Mouse (Mus musculus): ENCODE measurements around the gene Mfsd11.
A peak's percentile ranks its signal among the peaks of the same experiment; 100 is the strongest.
"Not testable (repeated sequence)": the region's sequence is repeated elsewhere in the genome, so short reads cannot be mapped to it uniquely, and the experiment has no call there.

Gene Mfsd11

DNA sequence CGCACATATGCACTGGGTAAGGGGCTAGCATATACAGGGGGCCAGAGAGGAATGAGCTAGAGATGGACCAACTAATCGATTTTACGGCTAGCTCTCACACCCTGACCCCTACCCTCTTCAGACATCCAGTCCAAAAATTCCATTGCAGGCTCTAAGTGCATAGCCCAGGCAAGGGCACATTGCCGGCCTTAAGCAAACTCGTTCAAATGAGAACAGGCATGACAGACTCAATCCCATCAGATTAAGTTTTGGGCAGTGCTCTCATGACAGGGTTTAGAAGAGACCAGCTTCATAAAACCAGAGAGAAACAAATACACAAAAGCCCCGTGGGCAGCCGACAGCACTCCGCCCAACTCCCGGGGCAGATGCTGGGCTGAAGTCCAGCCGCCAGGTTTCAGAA is 30.0 kb upstream of the Mfsd11 start:
- no peak for DNase-seq

DNA sequence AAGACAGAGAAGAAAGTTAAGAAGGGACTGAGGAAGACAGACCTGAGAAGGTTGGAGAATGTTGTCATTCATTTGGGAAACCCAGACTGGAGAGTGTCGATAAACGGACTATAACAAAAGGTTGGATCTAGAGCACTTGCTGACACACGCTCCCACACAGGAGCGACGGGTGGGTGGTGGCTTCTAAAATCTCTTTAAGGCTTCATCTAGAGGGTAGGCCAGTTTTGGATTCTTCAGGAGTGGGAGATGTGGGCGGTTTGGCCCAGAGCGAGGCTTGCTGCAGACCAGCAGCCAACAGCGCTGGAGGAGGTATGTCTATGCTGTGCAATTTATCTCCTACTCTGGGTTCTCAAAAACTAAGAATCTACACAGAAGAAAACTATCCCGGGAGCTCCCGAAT is 29.6 kb upstream of the Mfsd11 start:
- no peak for DNase-seq

DNA sequence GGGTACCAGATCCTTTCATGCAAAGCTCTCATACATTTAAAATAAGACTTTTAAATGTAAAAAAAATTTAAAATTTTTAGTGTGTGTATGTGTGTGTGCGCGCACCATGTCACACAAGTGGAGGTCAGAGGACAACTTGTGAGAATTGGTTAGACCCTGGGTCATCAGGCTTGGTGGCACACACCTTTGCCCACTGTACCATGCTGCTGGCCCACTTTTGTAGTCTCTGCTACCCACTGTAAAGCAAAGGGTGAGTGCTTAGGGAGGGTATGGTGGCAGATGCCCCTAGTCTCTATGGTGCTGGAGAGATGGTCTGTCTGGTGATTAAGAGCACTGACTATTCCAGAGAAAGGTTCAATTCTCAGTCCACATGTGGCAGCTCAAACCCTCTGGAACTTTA is 29.0 kb upstream of the Mfsd11 start:
- DNase-seq = no peak

DNA sequence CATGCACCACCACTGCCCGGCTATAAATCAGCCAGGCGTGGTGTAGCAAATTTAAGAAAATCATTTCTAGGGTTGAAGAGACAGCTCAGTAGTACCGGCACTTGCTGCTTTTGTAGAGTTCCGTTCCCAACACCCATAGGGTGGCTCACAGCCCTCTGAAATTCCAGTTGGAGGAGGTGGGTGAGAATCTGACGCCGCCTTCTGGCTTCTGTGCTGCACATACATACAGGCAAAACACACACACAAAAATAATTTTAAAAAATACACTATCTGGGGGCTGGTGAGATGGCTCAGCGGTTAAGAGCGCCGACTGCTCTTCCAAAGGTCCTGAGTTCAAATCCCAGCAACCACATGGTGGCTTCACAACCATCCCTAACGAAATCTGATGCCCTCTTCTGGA is 28.4 kb upstream of the Mfsd11 start:
- DNase-seq = not testable (repeated sequence)

DNA sequence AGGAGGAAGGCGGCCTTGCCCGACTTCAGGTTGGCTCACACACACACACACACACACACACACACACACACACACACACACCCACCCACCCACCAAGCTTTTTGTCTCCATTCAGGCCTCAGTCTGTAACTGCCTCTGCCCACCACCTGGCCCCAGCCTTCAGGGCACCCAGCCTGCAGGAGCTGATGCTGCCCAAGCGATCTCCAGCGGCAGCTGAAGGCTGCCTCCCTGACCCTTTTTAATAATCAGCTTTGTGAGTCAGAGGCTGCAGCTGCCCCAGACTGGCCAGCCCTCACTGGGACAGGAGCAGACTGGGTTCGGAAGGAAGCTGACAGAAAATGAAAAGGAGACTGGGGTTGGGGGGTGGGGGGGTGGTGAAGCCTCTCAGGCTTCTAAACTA is 27.0 kb upstream of the Mfsd11 start:
- DNase-seq = no peak

DNA sequence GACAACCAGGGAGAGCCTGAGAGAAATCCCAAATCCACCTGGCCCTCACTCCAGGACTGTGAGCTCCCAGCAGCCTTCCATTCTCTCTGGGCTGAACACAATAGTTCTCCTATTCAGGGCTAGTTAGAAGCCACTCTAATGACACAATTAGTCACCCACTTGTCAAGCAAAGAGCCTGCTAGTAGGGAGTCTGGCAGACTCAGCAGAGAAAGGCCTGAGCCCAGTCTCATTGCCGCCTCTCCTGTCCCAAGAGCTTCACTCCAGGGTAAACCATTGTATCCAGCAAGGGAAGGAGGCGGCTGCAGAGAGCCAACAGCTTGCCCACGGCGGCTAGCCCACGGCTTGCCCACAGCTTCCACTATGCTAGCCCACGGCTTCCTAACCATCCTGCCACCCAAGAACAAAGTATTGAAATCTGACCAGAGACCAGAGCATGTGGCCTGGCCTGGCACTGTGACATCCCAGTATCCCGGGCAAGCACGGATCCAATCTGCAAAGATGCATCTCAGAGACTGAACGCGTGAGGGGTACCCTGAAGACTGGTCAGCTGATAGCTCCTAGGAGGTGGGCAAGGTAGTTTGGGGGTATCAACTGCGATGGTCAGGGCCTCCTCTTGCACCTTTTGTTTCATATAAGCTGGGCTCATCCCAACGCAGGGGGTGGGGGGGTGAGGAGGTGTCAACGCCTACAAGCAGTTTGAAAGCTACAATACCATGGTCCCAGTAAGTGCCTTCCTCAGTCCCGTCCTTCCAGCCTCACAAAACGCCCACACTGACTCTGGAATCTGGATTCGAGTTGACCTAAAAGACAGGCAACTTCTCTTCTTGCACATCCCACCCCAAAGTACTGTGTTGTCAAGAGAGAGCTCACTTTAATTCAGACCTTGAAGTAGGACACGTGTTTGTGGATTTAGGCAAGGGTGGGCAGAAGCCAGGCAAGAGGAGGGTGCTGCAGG is 25.4 kb upstream of the Mfsd11 start:
- DNase-seq = no peak

DNA sequence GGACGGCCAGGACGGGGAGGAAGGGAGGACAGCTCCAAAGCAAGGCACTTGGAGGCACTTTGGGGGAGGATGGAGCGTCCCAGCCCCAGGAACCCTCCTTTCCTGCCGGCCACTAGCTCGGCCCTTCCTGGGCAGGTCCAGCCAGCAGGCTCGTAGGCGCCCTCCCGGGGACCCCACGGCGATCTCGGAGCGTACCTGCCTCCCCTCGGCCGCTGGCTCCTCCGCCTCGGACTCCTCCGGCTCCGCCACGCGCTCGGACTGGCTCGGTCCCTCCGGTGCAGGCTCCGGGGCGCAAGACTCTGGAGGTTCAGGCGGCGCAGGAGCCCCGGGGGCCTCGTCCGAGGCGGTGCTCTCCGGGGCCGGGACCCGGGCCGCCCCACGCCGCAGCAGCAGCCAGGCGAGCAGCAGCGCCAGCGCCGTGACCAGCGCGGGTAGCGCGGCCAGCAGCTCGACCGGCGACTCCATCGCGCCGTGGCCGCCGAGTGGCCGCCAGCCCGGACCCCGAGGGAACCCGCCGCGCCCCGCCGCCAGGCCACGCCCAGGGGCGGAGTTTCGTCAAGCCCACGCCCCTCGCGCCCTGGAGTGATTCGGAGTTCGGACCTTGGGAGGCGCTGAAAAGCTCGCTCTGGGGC is 24.6 kb upstream of the Mfsd11 start, which contains the start of gene Mxra7:
Gene Mxra7 (minus strand): TSS at position 513 of the 632 bp plus-strand sequence.
- DNase-seq = peak; percentile 66

DNA sequence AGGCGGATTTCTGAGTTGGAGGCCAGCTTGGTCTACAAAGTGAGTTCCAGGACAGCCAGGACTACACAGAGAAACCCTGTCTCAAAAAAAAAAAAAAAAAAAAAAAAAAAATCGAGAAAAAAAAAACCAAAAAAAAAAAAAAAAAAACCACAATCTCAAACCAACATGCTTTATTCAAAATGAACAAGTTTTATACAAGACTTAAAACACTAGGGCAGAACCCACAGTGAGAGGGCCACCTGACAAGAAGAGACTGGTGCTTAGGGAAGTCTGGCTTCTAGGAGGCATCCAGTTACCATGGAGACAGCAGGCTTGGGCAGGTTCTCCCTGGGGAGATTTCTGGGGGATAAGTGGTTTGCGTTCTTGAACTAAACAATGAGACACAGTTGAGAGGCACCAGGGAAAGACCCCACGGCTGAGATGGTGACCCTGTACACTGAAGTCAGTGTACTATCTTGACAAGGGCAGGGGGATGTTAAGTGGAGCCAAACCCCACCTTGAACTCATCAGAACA is 20.0 kb upstream of the Mfsd11 start:
- no peak for DNase-seq

DNA sequence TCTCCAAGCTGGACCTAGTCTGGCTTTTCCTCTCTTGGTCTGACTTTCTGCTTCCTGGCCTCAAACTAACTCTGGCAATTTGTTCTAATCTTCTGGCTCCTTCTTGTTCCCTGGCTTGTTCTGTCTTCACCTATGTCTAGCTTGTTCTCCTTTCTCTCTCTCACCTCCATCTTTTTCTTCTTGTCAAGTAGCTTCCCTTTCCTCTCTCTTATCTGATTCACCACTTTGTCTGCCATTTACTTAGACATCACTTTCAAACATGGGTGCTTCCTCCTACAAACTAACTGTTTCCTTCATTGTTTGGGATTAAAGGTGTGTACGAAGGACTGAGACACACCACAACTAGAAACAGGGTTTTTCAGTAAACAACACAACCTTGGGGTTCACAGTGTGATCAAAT is 17.3 kb upstream of the Mfsd11 start:
- DNase-seq = no peak

DNA sequence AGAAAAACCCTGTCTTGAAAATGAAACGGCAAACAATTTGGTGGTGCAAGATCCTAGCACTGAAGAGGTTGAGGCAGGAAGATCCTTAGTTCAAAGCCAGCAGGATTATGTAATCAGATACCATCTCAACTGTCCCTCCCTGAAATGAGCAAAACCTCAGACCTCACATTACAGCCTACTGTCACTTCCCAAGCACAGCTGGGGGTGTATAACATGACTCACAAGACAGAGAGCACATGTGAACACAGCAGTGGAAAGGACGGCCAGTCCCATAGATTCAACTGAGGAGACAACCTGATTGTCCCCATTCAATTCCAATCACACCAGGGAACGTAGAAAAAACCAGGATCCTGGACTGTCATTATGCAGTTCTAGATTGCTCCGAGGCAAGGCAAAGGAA is 16.0 kb upstream of the Mfsd11 start:
- no peak for DNase-seq

DNA sequence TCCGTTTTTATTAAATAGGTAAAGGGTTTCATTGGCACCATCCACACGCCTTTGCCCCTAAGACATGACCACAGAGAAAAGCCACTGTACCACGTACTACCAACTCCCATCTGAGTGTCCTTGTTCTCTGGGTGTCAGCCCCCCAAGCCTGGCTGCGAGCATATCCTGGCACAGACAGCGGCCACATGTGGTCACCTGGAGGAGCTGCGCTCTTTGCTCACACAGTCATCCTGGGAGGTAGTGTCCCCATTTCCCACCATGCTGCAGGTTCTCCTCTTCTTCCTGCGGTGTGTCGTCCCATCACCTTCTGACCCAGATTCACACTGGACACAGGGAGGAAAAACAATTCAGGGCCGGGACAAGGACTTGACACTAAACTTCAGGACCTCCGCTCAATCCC is 14.8 kb upstream of the Mfsd11 start:
- no peak for DNase-seq

DNA sequence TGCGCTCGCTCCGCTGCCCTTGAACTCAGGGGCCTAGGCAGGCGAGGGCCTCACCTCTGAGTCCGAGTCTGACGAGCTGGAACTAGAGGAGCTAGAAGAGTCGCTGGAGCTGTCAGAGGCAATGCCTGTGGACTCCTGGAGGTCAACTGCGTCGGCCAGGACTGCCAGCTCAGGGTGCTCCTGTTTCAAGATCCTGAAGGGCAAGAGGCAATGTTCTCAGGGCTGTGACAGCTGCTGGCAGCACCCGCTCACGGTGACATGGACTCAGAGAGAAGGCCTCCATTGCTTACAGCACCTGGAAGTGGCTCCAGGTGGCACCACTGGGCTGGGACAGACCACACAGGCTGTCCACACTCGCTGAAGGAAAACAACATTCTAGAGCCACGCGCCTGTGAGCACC is 13.3 kb upstream of the Mfsd11 start:
- no peak for DNase-seq

DNA sequence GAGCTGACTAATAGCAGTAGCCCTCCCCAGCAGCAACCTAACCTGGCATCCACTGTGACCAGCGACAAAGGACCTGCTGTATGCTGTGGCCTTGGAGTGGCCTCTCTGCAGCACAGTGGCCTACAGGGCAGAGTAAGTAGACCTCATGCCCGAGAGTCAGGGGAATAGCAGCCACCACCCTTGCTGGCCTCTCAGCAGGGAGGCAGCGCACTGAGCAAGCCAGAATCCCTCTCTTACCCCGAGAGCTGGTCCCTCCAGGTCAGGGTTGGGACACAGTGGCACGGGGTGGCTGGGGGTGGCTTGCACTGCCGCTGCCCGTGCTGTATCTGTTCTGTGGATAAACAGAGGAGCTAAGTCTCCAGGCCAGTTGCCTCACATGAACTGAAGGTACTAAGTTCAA is 12.6 kb upstream of the Mfsd11 start:
- no peak for DNase-seq

DNA sequence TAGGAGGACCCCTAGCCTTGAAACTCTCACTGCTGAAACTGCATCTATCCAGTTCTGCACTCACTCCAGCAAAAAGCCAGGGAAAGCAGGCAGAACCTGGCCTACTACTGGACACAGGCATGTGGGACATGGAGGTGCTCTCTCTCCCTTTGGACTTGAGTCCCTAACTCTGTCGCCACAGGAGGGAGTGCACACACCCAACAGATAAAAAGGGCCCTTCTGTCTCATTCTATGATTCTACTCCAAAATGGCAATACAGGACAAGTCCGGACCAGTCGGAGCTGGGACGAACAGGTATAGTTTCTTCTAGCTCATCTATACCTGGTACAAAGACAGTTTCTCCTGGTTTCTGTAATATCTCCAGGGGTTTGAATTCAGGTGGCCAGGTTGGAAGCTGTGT is 11.5 kb upstream of the Mfsd11 start:
- DNase-seq = no peak

DNA sequence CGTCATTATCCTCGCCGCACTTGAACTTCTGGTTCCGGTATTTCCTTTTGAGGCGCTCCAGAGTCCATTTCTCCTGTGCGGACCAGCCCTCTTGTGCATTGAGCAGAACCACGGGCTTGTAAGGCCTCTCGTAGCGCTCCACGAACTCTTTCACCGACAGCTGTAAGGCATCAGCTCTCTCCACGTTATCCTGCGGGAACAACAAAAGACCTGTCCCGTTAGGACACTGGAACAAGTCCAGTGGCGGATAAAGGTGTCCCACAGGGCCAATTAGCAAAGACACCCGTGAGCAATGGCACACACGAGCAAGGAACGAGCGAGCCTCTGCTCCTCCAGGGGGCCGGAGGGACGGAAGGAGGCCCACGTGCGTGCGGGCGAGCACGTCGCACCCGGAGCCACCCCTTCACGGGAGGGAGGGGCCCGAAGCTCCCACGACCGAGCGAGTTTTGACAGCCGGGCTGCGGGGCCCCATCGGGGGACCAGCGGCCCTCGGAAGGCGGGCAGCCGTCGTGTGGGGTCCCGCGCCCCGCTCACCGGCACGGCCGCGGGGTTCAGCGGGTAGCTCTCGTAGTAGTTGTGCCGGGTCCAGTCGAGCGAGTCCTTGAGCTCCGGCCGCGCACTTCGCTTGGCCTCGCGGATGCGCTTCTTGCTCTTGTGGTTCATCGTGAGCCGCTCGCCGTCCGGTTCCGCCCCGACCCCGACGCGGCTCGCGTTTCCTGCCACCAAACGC is 9.5 kb upstream of the Mfsd11 start:
- peak; percentile 72 for DNase-seq

DNA sequence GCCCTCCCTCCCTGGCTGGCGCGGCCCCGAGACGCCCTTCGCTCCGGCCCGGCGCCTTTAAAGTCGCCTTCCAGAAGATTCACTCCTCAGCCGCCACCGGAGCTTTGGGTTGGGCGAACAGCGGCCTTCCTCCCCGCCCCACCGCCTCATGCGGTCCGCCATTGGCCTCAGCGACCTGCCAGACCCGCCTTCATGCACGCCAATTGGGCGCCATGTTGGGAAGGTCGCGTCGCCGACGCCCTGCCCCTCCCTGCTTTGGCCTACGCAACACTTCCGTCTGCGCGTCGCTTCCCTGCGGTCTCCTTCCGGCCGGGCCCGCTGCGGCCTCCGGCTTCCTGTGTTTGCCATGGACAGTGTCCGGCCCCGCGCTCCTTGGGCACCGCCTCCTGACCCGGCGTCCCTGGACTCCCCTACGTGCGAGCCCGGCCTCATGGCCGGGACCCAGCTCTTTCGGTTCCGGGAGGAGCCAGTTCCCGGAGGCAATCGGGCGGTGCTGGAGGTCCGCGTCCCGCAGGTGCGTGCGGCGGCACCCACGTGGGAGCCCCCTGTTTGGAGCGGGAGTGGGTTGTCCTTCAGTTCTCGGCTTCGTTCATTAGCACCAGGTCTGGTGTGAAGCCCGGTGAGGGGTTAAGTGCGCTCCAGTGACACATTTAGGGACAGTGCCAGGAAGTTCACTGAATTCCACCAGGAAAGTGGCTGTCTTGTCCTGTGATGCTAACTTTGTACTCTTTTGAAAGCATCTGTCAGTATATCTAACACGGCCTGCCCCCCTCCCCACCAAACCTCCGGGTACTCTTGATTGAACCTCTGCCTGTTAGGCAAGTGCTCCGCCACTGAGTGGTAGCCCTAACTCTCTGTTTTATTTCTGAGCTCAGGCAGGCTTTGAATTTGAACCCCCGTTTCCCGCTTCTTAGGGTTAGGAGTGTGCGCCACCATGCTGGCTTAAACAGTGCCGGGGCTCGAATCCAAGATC is 8.7 kb upstream of the Mfsd11 start, which contains the start of the genes Mettl23 and Jmjd6:
Gene Mettl23 (plus strand): TSS at position 18 of the 973 bp plus-strand sequence.
Gene Jmjd6 (minus strand): TSS at position 189 of the 973 bp plus-strand sequence.
- peak; percentile 97 for DNase-seq

DNA sequence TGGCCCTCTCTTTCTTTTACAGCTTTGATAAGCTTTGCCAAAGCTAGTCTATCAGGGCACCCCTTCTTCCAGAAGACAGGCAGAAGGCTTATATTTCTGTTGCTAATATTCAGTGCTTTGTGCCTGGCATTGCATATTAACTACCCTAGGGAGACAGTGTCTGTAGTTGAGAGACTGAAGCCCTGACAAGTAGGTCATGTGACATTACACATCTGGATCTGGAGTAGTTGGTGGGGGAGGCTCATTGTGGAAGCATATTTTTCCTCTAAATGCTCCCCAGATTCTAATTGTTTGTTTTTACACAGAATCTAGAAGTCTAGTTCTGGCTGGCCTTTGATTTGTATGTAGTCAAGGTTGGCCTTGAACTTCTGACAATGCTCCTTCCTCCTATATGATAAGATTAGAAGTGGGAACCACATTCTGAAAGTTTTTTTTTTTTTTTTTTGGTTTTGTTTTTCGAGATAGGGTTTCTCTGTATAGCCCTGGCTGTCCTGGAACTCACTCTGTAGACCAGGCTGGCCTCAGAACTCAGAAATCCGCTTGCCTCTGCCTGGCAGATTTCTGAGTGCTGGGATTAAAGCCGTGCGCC is 5.6 kb upstream of the Mfsd11 start:
- DNase-seq = no peak

DNA sequence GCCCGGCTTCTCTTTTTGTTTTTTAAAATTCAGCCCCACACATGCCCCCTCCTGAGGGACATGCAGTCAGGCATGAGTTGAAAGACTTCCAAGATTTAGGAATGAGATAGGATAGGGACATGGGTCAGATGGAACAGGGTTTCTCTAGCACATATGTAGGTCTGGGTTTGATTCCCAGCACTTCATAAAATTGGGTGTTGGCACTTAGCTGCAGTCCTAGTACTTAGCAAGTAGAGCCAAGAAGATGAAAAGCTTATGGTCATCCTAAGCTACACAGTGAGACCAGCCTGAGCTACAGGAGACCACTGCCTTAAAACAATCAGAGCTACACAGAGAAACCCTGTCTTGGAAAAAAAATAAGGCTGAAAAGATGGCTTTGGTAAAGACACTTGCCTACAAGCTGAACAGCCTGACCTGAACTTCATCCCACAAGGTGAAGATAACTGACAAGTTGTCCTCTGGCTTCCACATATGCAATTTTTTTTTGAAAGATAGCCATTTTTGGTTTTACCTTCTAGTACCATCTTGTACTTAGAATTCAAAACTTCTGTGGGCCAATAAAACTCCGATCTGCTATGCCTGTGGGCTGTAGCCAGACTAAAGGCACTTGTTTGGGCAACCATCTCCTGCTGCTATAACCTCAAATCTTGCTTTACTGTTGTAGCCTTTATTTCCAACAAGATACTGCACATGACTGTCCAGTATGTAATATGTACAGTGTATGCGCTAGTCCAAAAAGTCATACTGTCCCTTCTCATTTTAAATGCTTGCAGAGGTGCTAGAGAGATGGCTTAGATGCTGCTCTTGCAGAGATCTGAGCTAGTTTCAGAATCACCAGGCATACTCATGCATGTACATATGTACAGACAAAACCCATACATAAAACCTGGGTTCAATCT is 4.8 kb upstream of the Mfsd11 start:
- DNase-seq = no peak

DNA sequence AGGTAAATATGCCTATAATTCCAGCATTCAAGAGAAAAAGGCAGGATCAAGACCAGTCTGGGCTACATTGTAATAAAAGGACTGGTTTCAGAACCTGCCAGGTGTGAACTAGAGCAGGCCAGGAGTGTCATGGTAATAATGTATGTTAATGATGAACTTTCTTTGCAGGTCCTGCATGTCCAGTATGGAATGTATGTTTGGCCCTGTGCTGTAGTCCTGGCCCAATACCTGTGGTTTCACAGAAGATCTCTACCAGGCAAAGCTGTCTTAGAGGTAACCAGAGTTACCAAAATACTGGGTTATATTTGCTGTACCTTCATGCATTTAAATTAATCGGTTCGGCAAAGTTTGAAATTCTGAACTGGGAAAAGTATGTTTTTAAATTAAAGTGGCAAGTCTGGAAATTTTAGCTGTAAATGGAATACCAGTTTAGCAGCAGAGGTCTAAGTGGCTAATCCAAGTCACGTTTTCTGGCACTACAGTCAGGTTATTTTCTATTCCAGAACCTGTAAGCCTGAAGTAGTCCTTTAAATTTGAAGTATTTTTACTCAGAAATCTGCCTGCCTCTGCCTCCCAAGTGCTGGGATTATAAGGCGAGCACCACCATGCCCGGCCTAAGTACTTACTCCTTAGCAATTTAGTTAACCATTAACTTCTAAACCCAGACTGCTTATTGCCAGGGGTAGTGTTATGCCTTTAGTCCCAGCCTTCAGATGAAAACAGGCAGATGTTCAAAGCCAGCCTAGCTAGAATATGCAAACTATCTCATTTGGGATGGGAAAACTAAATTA is 4.0 kb upstream of the Mfsd11 start:
- no peak for DNase-seq

DNA sequence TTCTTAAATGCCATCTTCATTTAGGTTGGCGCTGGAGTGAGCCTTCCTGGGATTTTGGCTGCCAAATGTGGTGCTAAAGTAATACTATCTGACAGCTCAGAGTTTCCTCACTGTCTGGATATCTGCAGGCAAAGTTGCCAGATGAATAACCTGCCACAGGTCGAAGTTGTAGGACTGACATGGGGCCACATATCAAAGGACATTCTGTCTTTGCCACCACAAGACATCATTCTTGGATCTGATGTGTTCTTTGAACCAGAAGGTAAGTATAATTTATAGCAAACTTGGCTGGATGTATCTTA is 3.4 kb upstream of the Mfsd11 start:
- not testable (repeated sequence) for DNase-seq

Data from right cerebral cortex, postnatal 14 days (tissue).